Mouse (Mus musculus) cortical plate, adult 2 months (tissue): Measurements from ENCODE around the gene Card14.
"Not testable (repeated sequence)": the region's sequence is repeated elsewhere in the genome, so short reads cannot be mapped to it uniquely, and the experiment has no call there.

Experiments
- CTCF ChIP-seq: fragments of 200-500 bp; IDR thresholded peaks from 2 replicates; pipeline ENCODE4 v1.5.1; 2011; ENCODE audit warnings: mild to moderate bottlenecking, control low read depth, low read length; ENCODE audit not compliant: insufficient read depth; ENCODE audit errors: extremely low read depth
- POLR2A ChIP-seq: fragments of 200-500 bp; IDR thresholded peaks from 2 replicates; pipeline ENCODE4 v1.6.1; 2011; ENCODE audit warnings: mild to moderate bottlenecking, low read length, control low read depth; ENCODE audit not compliant: insufficient read depth; ENCODE audit errors: extremely low read depth

DNA sequence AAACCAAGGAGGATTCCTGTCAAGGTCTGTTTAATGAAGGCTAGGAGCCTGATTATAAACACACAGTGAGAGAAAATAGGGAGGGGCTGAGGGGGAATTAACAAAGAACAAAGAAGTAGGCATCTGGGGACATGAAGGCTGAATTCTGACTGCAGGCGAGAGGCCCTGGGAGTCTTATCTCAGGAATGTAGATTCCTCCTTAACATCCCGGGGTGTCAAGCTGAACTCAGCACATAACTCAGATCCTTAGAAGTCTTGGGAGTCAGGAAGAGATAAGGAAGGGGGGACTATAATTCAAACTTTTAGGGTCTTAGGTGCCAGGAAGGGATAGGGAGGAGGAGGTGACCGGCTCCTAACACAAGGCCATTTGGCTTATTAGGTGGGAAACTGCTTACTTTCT, 79.7 kb downstream of the Card14 start:
- TF ChIP-seq CTCF, POLR2A: not testable (repeated sequence)
